Mouse (Mus musculus): Measurements from ENCODE around the gene Brd7.

DNA sequence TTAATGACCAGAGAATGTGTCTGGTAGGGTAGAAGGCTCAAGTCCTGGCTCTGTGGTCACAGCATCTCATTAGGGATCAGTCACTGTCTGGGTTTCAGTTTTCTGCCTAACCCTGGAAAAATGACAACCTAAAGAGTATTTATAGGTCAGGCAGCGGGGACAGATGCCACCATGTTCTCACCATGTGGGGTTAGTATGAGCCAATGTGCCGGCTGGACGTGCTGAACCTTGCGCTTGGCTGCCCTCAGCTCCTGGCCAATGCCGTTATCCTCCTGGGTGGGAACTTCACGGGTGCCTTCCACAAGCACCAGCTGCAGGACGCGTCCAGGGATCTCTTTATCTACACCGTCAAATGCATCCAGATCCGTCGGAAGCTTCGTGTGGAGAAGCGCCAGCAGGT is 51.7 kb downstream of the Brd7 start:
- TF ChIP-seq CTCF (IDR thresholded peaks at IDR 0.05; ENCODE audit: control insufficient read depth, insufficient read depth, insufficient read length) (no peak), CEBPB (IDR thresholded peaks at IDR 0.05; ENCODE audit: low read depth) (no peak), USF1 (IDR thresholded peaks at IDR 0.05; ENCODE audit: low read depth) (no peak), FOSL1 (IDR thresholded peaks at IDR 0.05; ENCODE audit: insufficient read depth, low read length, poor library complexity, severe bottlenecking) (no peak), MYOD1 (IDR thresholded peaks at IDR 0.05; ENCODE audit: control insufficient read depth, insufficient read length, low read depth) (no peak), MYOG (IDR thresholded peaks at IDR 0.05; ENCODE audit: control insufficient read depth, extremely low read depth, insufficient read length) (no peak)

Measured in C2C12 (cell line).